Mouse (Mus musculus): ENCODE data around the gene A730015C16Rik. TPM values are rescaled to one million over a fixed set of nuclear protein-coding genes. Genes with fewer than 3 reads are reported as not detected.
A peak's percentile ranks its signal among the peaks of the same experiment; 100 is the strongest.

Gene A730015C16Rik
- polyA plus RNA-seq, 1 experiment, result not detected

DNA sequence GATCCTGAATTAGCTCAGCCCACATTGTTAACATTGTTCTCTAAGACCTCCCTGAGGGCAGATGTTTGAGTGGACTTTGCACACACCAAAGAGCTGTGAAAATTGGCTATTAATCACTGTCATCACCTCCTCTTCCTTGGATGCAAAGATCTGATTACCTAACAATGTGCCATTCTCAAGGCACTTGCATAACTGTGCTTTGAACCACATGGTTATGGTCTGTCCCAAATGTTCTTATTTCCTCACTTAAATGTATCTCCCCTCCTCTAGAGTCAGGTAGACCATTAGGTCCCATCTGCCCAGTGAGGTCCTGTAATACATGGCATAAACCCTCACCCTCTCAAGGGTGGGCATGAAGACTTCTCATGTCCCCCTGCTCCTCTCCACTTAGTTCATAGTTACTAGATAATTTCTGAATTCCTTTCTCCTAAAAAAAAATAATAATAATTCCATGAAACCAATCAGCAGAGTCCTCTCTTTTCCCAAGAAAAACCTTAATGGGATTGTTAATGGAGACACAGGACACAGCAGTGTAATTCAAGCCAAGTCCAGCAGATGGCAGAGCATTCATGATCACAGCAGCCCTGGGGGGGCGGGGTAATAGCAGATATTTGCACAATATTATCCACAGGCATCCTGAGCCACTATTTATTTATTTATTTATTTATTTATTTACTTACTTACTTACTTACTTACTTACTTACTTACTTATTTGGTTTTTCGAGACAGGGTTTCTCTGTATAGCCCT lies 50.2 kb downstream of the A730015C16Rik start:
- Histone ChIP-seq H3K4me1 (ENCODE audit: control insufficient read depth, insufficient read depth, low read length) (no peaks in the 10 kb centered on the region; the same call in 1 of the 2 replicates), H3K4me3 (ENCODE audit: insufficient read depth, low read length) (no peak overlapping the region), H3K27ac (ENCODE audit: insufficient read depth, low read length) (no peak overlapping the region)
- TF ChIP-seq POLR2A (IDR thresholded peaks at IDR 0.05; ENCODE audit: extremely low read depth, insufficient read depth, low read length) (no peak), CTCF (IDR thresholded peaks at IDR 0.05; ENCODE audit: extremely low read depth, insufficient read depth, low read length) (peak; percentile 71)

Other genes starting within 250 kb of the A730015C16Rik start
- gene Cc2d1b, start 228.7 kb downstream of the A730015C16Rik start, polyA plus RNA-seq (2012; rRNA removed), result 41.8 and 48.0 TPM in 2 replicates
- gene 3110021N24Rik, start 129.0 kb downstream of the A730015C16Rik start, polyA plus RNA-seq (2012; rRNA removed), result 0.48 and 0.51 TPM in 2 replicates
- gene Zfyve9, start 67.8 kb downstream of the A730015C16Rik start, polyA plus RNA-seq (2012; rRNA removed), result 23.6 and 24.2 TPM in 2 replicates
- 81.4 and 82.5 TPM in 2 replicates for gene Btf3l4, start 15.0 kb downstream of the A730015C16Rik start, polyA plus RNA-seq (2012; rRNA removed)
- 42.5 and 43.9 TPM in 2 replicates for gene Txndc12, start 14.0 kb downstream of the A730015C16Rik start, polyA plus RNA-seq (2012; rRNA removed)
- 18.3 and 18.4 TPM in 2 replicates for gene Kti12, start 834 bp downstream of the A730015C16Rik start, polyA plus RNA-seq (2012; rRNA removed)
- gene Rab3b, start 30.4 kb upstream of the A730015C16Rik start, polyA plus RNA-seq (2012; rRNA removed), result 107 and 115 TPM in 2 replicates
- 152 and 158 TPM in 2 replicates for gene Nrd1, start 152.0 kb upstream of the A730015C16Rik start, polyA plus RNA-seq (2012; rRNA removed)